Mouse (Mus musculus) bone marrow, adult 2 months (tissue): ENCODE measurements around the gene Cd44.

Source experiments
- CTCF ChIP-seq: fragments of 200-500 bp; IDR thresholded peaks from 2 replicates; pipeline ENCODE4 v1.5.1; 2011; ENCODE audit warnings: low read length, control low read depth; ENCODE audit not compliant: control insufficient read depth, insufficient read depth
- POLR2A ChIP-seq: fragments of 200-500 bp; IDR thresholded peaks from 2 replicates; pipeline ENCODE4 v1.6.1; 2011; ENCODE audit warnings: low read depth, mild to moderate bottlenecking, control low read depth, low read length, borderline replicate concordance; ENCODE audit not compliant: control insufficient read depth

DNA sequence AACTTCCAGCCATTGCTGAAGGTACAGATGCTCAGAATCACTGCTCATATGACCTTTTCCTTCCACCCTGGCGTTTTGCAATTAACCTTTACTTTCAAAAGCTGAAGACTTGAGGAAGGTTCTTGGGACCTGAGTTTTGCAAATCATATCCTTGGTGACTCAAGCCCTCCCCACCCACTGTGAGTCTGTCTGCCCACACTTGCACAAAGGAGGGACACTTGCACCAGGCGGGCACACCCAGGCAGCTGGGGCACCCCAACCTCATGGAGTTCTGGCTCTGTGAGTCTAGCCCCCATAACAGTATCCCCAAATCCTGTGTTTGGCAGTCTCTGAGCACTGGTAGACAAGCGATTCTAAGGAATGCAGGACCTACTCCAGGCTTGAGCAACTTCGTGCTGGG is 6.7 kb downstream of the Cd44 start:
- TF ChIP-seq CTCF: no peak
- TF ChIP-seq POLR2A: no peak
